Mouse (Mus musculus) left cerebral cortex, adult 6 months (tissue): ENCODE data around the gene Cops7a. TPM values are rescaled to one million over a fixed set of nuclear protein-coding genes. Genes with fewer than 3 reads are reported as not detected.

Source experiments
- long read RNA-seq, 2 experiments: library from polyadenylated mRNA; unstranded; transcript quantifications; one replicate each; pipeline ENCODE4 v2.0.0; 2019 to 2020
- polyA plus RNA-seq: library from polyadenylated mRNA; unstranded; fragments of <200 nt; fragmentation: Nextera tagmentation; gene quantifications from 2 replicates; pipeline ENCODE4 v1.2.3, GENCODE M21; 2021

Gene Cops7a
- polyA plus RNA-seq = 254 TPM in 2 replicates
- long read RNA-seq, experiment 1, transcript Cops7a-201 (8 exons, 1,817 nt) = major isoform, 88 of 1,137 reads
- long read RNA-seq, experiment 1, transcript Cops7a-202 (8 exons, 1,328 nt) = minor isoform, 25 of 1,137 reads
- long read RNA-seq, experiment 1, partial matches to known transcripts = 90 of 1,137 reads
- long read RNA-seq, experiment 1, other reads (novel, unspliced or antisense) = 932 of 1,137 reads
- long read RNA-seq, experiment 2, transcript Cops7a-202 (8 exons, 1,328 nt) = major isoform, 14 of 269 reads
- long read RNA-seq, experiment 2, transcript Cops7a-201 (8 exons, 1,817 nt) = minor isoform, 13 of 269 reads
- long read RNA-seq, experiment 2, partial matches to known transcripts = 38 of 269 reads
- long read RNA-seq, experiment 2, other reads (novel, unspliced or antisense) = 204 of 269 reads

DNA sequence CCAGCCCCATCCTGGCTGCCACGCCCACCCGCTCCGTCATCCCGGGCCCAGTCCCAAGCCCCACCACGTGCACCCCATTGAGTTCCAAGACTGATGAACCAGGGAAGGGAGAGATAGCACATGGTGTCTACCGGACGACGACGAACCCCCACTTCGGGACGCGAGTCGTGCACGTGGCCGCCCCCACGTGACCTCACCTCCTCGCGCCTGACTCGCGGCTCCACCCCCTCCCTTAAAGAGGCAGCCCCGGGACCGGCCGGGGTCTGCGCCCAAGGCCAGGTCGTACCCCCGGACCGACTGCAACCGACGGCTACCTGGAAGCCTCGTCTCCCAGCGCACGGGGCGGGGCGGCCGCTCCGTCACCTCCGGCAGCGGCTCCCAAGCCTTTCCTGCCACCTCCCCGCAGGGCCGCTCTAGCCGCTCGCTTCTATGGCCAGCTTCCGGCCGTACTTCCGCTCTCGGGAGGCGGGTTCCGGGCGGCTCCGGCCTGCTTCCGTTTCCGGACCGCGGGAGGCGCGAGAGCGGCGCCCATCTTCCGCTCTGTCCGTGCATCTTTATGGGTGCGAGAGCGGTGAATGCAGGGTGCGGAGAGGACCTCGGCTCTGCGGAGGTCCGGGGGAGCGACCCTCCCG lies at the start of gene Cops7a:
Cops7a (minus strand) TSS at position 451 of the 632 bp plus-strand sequence.

DNA sequence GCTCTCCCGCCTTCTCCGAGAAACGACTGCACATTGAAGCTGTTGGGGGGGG lies 43.6 kb upstream of the Cops7a start, which contains the start of gene Zfp384:
Zfp384 (plus strand) TSS at position 17 of the 52 bp plus-strand sequence.

DNA sequence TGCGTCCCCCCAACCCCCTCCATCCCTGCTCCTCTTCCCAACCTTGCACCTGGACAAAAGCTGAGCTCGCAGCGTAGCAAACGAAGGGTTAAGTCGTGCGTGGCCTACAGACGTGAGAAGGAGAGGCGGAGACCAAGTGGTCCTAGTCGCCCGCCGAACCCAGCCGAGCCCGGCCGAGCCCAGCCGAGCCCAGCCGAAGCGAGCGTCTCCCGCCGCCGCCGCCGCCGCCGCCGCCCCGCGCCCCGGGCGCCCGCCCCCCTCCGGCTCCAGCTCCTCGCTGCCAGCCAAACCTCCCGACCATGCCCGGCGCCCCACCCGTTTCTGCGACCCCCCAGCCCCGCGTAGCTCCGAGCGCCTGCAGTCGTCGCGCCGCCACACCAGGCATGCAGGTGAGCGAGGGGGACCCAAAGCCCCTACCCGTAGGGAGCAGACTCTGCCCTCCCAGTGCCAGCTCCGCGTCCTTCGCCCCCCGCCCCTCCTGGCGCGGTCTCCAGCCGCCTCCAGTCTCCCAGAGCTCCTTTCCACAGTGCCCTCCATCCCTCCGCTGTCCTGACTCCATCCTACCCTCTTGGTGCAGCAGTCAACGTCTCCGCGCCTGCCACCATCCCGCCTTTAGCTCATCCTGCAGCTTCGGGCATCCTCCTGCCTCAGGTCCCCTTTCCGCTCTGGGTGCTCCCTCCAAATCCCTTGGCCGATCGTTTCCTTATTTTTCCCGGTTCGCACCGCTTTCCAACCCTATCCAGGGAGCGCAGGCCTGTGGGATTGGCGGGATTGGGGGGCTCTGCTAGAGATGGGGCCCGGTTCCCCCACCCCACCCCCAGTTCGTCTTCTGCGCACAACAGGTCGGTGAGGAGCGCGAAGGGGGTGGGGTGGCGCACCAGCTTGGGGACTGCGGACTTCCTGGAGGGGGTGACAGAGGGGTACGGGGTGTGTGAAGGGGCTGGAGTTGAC lies 31.5 kb upstream of the Cops7a start, which contains the start of gene Pianp:
Pianp (plus strand) TSS at position 144 of the 951 bp plus-strand sequence.

DNA sequence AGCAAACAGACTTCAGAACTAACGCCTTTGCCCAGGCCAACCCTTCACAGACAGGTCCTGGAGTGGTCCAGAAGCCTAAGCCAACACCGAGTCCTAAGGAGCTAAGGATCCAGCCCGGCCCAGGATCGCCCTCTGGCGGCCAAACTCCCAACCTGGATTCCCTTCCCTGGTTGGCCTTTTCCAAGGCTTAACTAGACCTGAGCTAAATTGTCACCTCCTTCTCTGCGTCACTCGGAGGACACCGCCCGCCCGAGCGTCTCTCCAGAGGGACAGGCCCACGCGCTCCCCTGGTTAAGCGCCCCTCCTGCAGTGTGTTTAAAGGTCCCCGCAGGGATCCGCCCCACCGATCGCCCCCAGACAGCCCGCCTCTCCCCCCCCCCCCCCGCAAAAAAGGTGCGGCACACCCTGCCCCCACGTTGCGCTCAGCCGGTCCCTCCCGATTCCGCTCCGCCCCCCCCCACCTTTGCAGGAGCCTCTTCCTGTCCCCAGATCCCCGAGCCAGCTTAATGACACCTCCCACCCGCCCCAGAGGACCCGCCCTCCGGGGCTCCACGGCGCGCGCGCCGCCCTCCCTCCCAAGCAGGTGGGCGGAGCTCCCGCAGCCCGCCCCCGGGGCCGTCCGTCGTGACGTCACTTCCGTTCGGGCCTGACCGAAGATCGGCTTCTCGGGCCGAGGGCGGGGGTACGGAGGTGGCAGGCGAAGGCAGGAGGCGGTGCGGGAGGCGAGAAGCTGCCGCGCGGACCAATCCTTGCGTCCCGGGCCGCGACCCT lies 34.4 kb downstream of the Cops7a start, which contains the start of gene Mlf2:
Mlf2 (plus strand) TSS at position 633 of the 771 bp plus-strand sequence.

DNA sequence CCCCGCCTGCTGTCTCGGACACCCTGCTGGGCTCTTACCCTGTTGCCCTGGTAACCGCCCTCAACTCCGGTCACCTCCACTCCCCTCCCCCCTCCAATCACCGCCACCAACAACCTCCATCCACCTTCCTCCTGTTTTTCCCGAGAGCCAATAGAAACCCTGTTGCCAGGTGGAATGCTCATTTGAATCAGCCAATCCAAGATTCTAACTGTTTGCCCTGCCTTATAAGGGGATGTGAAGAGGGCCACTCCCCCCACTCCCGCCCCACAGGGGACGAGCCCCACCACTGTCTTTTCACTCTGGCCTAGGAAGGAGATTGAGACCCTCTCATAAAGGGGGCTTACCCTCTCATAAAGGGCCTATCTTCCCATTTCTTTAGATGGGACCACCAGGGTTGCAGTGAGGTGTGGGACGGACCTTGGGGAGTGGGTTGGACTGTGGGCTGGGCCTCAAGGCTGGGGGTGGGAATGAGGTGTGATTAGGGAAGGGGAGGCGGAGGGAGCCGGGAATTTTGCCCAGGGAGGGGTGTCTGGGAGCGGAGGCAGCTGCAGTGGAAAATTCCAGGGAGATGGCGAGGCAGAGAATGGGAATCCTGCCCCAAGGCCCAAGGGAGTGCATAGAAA lies 45.5 kb downstream of the Cops7a start, which contains the start of gene Ptms:
Ptms (minus strand) TSS at position 409 of the 623 bp plus-strand sequence.

DNA sequence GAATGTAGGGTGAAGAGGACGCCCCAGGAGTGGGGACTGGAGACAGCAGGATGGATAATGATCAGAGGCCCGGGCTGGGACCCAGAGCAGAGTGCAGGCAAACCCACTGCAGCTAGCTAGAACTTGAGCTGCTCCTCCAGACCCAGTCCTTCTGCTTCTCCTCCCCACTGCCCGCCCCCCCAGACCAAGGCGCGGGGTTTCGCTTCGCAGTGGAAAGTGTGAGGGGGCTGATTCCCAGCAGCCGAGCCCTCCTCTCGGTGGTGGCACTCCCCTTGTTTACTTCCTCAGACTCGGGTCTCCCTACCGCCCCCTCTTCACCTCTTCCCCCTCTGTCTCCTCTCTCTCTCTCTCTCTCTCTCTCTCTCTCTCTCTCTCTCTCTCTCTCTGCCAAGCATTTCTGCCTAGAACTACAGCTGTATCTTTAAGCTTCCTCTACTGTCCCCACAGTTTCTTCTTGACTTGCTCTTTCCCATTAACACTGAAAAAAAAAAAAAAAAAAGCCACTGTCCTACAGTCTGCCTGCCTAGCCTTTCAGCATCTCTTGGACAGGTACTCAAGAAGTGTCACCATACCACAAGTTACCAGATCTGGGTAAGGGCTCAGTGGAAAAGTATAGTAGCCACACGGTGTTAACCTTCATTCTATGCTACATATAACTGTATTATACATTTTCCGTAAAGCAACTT lies 53.7 kb downstream of the Cops7a start, which contains the start of gene Lag3:
Lag3 (minus strand) TSS at position 173 of the 686 bp plus-strand sequence.

Other genes with a start within 250 kb of the Cops7a start
- 3.5 and 5.4 TPM in 2 replicates for gene Ptpn6, start 226.8 kb downstream of the Cops7a start, polyA plus RNA-seq
- 1,134 and 1,230 TPM in 2 replicates for gene Grcc10, start 224.2 kb downstream of the Cops7a start, polyA plus RNA-seq
- not detected in 2 replicates for gene Gm45234, start 209.5 kb downstream of the Cops7a start, polyA plus RNA-seq
- 12.8 and 30.3 TPM in 2 replicates for gene Atn1, start 209.0 kb downstream of the Cops7a start, polyA plus RNA-seq
- gene Eno2, start 195.9 kb downstream of the Cops7a start, polyA plus RNA-seq = 524 and 939 TPM in 2 replicates
- gene Lrrc23, start 185.8 kb downstream of the Cops7a start, polyA plus RNA-seq = 0.85 and 2.2 TPM in 2 replicates
- gene Spsb2, start 156.9 kb downstream of the Cops7a start, polyA plus RNA-seq = 3.9 and 5.0 TPM in 2 replicates
- 1,295 and 1,347 TPM in 2 replicates for gene Tpi1, start 151.2 kb downstream of the Cops7a start, polyA plus RNA-seq
- gene Usp5, start 136.1 kb downstream of the Cops7a start, polyA plus RNA-seq = 82.3 and 115 TPM in 2 replicates
- 0.65 and 0.78 TPM in 2 replicates for gene Cdca3, start 136.0 kb downstream of the Cops7a start, polyA plus RNA-seq
- not detected in 2 replicates for gene Gnb3, start 125.3 kb downstream of the Cops7a start, polyA plus RNA-seq
- gene P3h3, start 107.8 kb downstream of the Cops7a start, polyA plus RNA-seq = 0.99 and 5.6 TPM in 2 replicates
- 0.87 and 14.7 TPM in 2 replicates for gene Gpr162, start 101.6 kb downstream of the Cops7a start, polyA plus RNA-seq
- gene Cd4, start 77.3 kb downstream of the Cops7a start, polyA plus RNA-seq = 5.7 and 6.2 TPM in 2 replicates
- 7.3 and 8.8 TPM in 2 replicates for gene Lag3, start 53.8 kb downstream of the Cops7a start, polyA plus RNA-seq
- gene Ptms, start 45.4 kb downstream of the Cops7a start, polyA plus RNA-seq = 367 and 833 TPM in 2 replicates
- 569 and 770 TPM in 2 replicates for gene Mlf2, start 34.2 kb downstream of the Cops7a start, polyA plus RNA-seq
- 42.6 and 156 TPM in 2 replicates for gene Pianp, start 31.2 kb upstream of the Cops7a start, polyA plus RNA-seq
- gene Zfp384, start 43.6 kb upstream of the Cops7a start, polyA plus RNA-seq = 4.7 and 11.8 TPM in 2 replicates
- 61.4 and 67.8 TPM in 2 replicates for gene Ing4, start 74.2 kb upstream of the Cops7a start, polyA plus RNA-seq
- 1.3 and 2.3 TPM in 2 replicates for gene Acrbp, start 84.2 kb upstream of the Cops7a start, polyA plus RNA-seq
- gene Lpar5, start 102.4 kb upstream of the Cops7a start, polyA plus RNA-seq = 0.87 and 1.2 TPM in 2 replicates
- 52.1 and 67.3 TPM in 2 replicates for gene Chd4, start 130.4 kb upstream of the Cops7a start, polyA plus RNA-seq
- gene Nop2, start 166.4 kb upstream of the Cops7a start, polyA plus RNA-seq = 14.6 and 14.8 TPM in 2 replicates
- 20.1 and 21.2 TPM in 2 replicates for gene Iffo1, start 179.7 kb upstream of the Cops7a start, polyA plus RNA-seq
- gene Gapdh, start 200.9 kb upstream of the Cops7a start, polyA plus RNA-seq = 2,886 and 3,956 TPM in 2 replicates
- gene Ncapd2, start 226.2 kb upstream of the Cops7a start, polyA plus RNA-seq = 3.2 and 4.5 TPM in 2 replicates
- gene Mrpl51, start 226.3 kb upstream of the Cops7a start, polyA plus RNA-seq = 102 and 129 TPM in 2 replicates